In the genomic region with DNA sequence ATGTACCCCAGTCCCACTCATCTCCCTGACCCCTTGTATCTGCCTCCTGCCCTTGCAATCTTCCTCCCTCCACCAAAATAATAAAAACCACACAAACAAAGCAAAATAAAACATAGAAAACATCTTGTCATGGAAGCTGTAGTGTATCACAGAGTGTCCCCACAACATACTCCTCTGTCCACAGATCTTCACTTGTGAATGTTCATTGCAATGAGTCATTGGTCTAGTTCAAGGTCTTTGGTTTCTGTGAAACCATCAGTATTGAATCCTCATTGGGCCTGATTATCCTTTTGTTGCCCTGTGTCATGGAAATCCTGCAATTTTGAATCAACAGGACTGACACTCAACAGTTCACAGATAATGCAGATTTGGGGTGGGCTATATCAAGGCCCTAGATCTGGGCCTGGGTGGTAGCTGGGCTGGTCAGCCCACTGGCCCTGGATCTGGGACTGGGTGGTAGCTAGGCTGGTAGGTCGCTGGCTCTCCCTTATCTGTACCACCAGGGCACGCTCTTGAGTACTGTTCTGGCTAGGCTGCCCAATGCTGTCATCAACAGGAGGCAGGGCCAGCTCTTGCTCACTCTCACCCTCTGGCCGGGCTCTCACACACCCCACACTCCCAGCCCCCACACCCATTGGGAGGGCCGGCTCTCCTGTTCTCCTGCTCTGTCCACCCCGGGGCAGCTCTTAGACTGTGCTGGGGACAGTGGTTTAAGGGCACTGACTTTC, we compare ENCODE assay signal across 11 mouse cellular contexts.
DNase-seq lines count a peak whose midpoint lies in the region; ATAC-seq and TF ChIP-seq lines count a peak whose summit lies in the region.
"Had no signal": no experiment of that assay in that cellular context is flagged by ENCODE, and none has a peak within 500 bp of the region (broad histone marks: within the 10 kb centered on the region; RNA-seq: fewer than 3 reads in every experiment).

No protein-coding gene starts in this region.

- no peak overlapping the region for H3K27ac ChIP-seq in forebrain, embryonic 14.5 days (ENCODE audit: low read depth, low read length)
- H3K27ac ChIP-seq in forebrain, embryonic 10.5 days: no peak overlapping the region
- peak overlapping the region; percentile 71 for H3K27ac ChIP-seq in bone marrow macrophage, adult 2 months (ENCODE audit: insufficient read depth, low read depth, low read length)
- no peak overlapping the region for H3K27ac ChIP-seq in heart, embryonic 16.5 days (ENCODE audit: low read length)
- H3K27ac ChIP-seq in lung, postnatal 0 days (ENCODE audit: low read length): no peak overlapping the region

- H3K4me3 ChIP-seq in forebrain, embryonic 14.5 days (ENCODE audit: low read depth, low read length): no peak overlapping the region
- no peak overlapping the region for H3K4me3 ChIP-seq in forebrain, embryonic 10.5 days
- H3K4me3 ChIP-seq in bone marrow macrophage, adult 2 months (ENCODE audit: insufficient read depth, low read length): no peak overlapping the region
- H3K4me3 ChIP-seq in heart, embryonic 16.5 days (ENCODE audit: low read length): no peak overlapping the region
- H3K4me3 ChIP-seq in lung, postnatal 0 days (ENCODE audit: low read depth, low read length): no peak overlapping the region
- H3K4me3 ChIP-seq: myocyte had no signal

- peak; percentile 18; the same call in 1 of the 2 replicates for ATAC-seq in forebrain, embryonic 14.5 days
- ATAC-seq in heart, embryonic 16.5 days (replicated peaks; ENCODE audit: extremely low read depth, insufficient read depth, low FRiP score): peak; percentile 88
- peak; percentile 70 for ATAC-seq in lung, postnatal 0 days
- ATAC-seq in megakaryocyte, adult 5-6 weeks (ENCODE audit: poor library complexity, severe bottlenecking): no peak

- H3K9me3 ChIP-seq in forebrain, embryonic 14.5 days (replicated peaks; ENCODE audit: control insufficient read depth, low read length): no peaks in the 10 kb centered on the region
- no peaks in the 10 kb centered on the region for H3K9me3 ChIP-seq in forebrain, embryonic 10.5 days
- H3K9me3 ChIP-seq in heart, embryonic 16.5 days (replicated peaks; ENCODE audit: control insufficient read depth, low read length): no peaks in the 10 kb centered on the region
- no peaks in the 10 kb centered on the region for H3K9me3 ChIP-seq in lung, postnatal 0 days (ENCODE audit: low read length)

- H3K4me1 ChIP-seq in forebrain, embryonic 14.5 days (ENCODE audit: control insufficient read depth, insufficient read depth, low read length): no peaks in the 10 kb centered on the region
- no peaks in the 10 kb centered on the region for H3K4me1 ChIP-seq in forebrain, embryonic 10.5 days
- H3K4me1 ChIP-seq in bone marrow macrophage, adult 2 months (ENCODE audit: control insufficient read depth, insufficient read depth, low read length): peaks cover 30% of the 10 kb centered on the region
- H3K4me1 ChIP-seq in heart, embryonic 16.5 days (ENCODE audit: control insufficient read depth, insufficient read depth, low read length): peaks cover 11% of the 10 kb centered on the region; the same call in 1 of the 2 replicates
- H3K4me1 ChIP-seq in lung, postnatal 0 days (ENCODE audit: insufficient read depth, low read depth, low read length): no peaks in the 10 kb centered on the region

- H3K9ac ChIP-seq in forebrain, embryonic 14.5 days (ENCODE audit: low read length): no peak overlapping the region
- H3K9ac ChIP-seq in heart, embryonic 16.5 days (ENCODE audit: low read length): no peak overlapping the region
- no peak overlapping the region for H3K9ac ChIP-seq in lung, postnatal 0 days (replicated peaks; ENCODE audit: low read depth)

- H3K4me2 ChIP-seq in forebrain, embryonic 14.5 days (ENCODE audit: low read length): no peak overlapping the region
- no peak overlapping the region for H3K4me2 ChIP-seq in heart, embryonic 16.5 days (ENCODE audit: low read depth, low read length)
- no peak overlapping the region for H3K4me2 ChIP-seq in lung, postnatal 0 days (replicated peaks; ENCODE audit: low read depth, low read length)

- H3K27me3 ChIP-seq in forebrain, embryonic 14.5 days (replicated peaks; ENCODE audit: control insufficient read depth, insufficient read depth, low read length): no peaks in the 10 kb centered on the region
- no peaks in the 10 kb centered on the region for H3K27me3 ChIP-seq in forebrain, embryonic 10.5 days (ENCODE audit: poor library complexity, severe bottlenecking)
- H3K27me3 ChIP-seq in heart, embryonic 16.5 days (ENCODE audit: control insufficient read depth, insufficient read depth, low read length): no peaks in the 10 kb centered on the region
- H3K27me3 ChIP-seq in lung, postnatal 0 days (replicated peaks; ENCODE audit: insufficient read depth, low read length): no peaks in the 10 kb centered on the region

- 72% methylated on average over 5 of the region's 5 CpGs for WGBS in forebrain, embryonic 14.5 days
- WGBS in forebrain, embryonic 10.5 days: 77% methylated on average over 5 of the region's 5 CpGs
- WGBS in heart, embryonic 16.5 days: 27% methylated on average over 5 of the region's 5 CpGs
- WGBS in lung, postnatal 0 days: 57% methylated on average over 5 of the region's 5 CpGs

- no peak for TF ChIP-seq POLR2A in bone marrow macrophage, adult 2 months (IDR thresholded peaks at IDR 0.05; ENCODE audit: borderline replicate concordance, low read depth, low read length)

- H3K36me3 ChIP-seq in forebrain, embryonic 14.5 days (ENCODE audit: control insufficient read depth, insufficient read depth, low read length): no peaks in the 10 kb centered on the region
- H3K36me3 ChIP-seq in forebrain, embryonic 10.5 days (replicated peaks): no peaks in the 10 kb centered on the region
- H3K36me3 ChIP-seq in heart, embryonic 16.5 days (ENCODE audit: control insufficient read depth, insufficient read depth): no peaks in the 10 kb centered on the region
- no peaks in the 10 kb centered on the region for H3K36me3 ChIP-seq in lung, postnatal 0 days (ENCODE audit: insufficient read depth, low read length)

- no peak for TF ChIP-seq EP300 in lung, postnatal 0 days (IDR thresholded peaks at IDR 0.05)

- TF ChIP-seq CTCF in bone marrow macrophage, adult 2 months (IDR thresholded peaks at IDR 0.05; ENCODE audit: low read depth, low read length): no peak
- TF ChIP-seq CTCF in lung, postnatal 0 days (IDR thresholded peaks at IDR 0.05): peak; percentile 60

- no peak for DNase-seq in forebrain, embryonic 14.5 days (ENCODE audit: low spot score)
- DNase-seq in forebrain, embryonic 10.5 days (ENCODE audit: extremely low spot score, low spot score): no peak
- DNase-seq in lung, postnatal 0 days (ENCODE audit: low spot score): peak; percentile 51
- no peak for DNase-seq in embryo, embryonic 11 days
- DNase-seq in layer of hippocampus, adult 11-12 months (ENCODE audit: low spot score): no peak
- DNase-seq: kidney, adult 18-20 months; left cerebral cortex, postnatal 4 days had no signal
